Mouse (Mus musculus): Measurements from ENCODE around the gene Eif6. TPM values are rescaled to one million over a fixed set of nuclear protein-coding genes. Genes with fewer than 3 reads are reported as not detected.

The Eif6 gene
- 134 and 136 TPM in 2 replicates for polyA plus RNA-seq (2015; fragmentation: Nextera tagmentation; extraction: Ambion mirVana)

GRCm38 (mm10) chr2:155826630-155827424, at the start of gene Eif6:
TSS of gene Eif6 (minus strand) at chr2:155826925.
- 2% methylated on average over 27 of the region's 27 CpGs for WGBS
- ATAC-seq, result peak; percentile 94
- H3K9me3 ChIP-seq (replicated peaks; ENCODE audit: control insufficient read depth, low read length, poor library complexity, severe bottlenecking), result no peaks in the 10 kb centered on the region

GRCm38 (mm10) chr2:155873636-155874035, 46.9 kb upstream of the Eif6 start:
- Histone ChIP-seq H3K27me3 (ENCODE audit: control insufficient read depth, insufficient read depth, low read depth, low read length) (no peaks in the 10 kb centered on the region), H3K9me3 (replicated peaks; ENCODE audit: control insufficient read depth, low read length, poor library complexity, severe bottlenecking) (no peaks in the 10 kb centered on the region), H3K36me3 (ENCODE audit: control insufficient read depth, insufficient read depth, low read length) (peaks cover 8% of the 10 kb centered on the region), H3K4me2 (ENCODE audit: low read length) (no peak overlapping the region), H3K4me1 (ENCODE audit: control insufficient read depth, insufficient read depth, low read length) (no peaks in the 10 kb centered on the region), H3K27ac (ENCODE audit: low read length) (no peak overlapping the region), H3K9ac (ENCODE audit: low read depth, low read length) (no peak overlapping the region), H3K4me3 (ENCODE audit: low read depth, low read length) (no peak overlapping the region)
- no peak for ATAC-seq
- WGBS, result 86% methylated on average over 6 of the region's 6 CpGs

More at GRCm38 (mm10) chr2:155826630-155827424, at the start of gene Eif6:
- H3K27me3 ChIP-seq (ENCODE audit: control insufficient read depth, insufficient read depth, low read depth, low read length), result no peaks in the 10 kb centered on the region
- H3K36me3 ChIP-seq (ENCODE audit: control insufficient read depth, insufficient read depth, low read length), result peaks cover 9% of the 10 kb centered on the region; the same call in 1 of the 2 replicates
- peak within 1 kb of the TSS; percentile 66 for H3K9ac ChIP-seq (ENCODE audit: low read depth, low read length)
- peak within 1 kb of the TSS; percentile 87 for H3K27ac ChIP-seq (ENCODE audit: low read length)
- H3K4me2 ChIP-seq (ENCODE audit: low read length), result peak within 1 kb of the TSS; percentile 82
- peak within 1 kb of the TSS; percentile 94 for H3K4me3 ChIP-seq (ENCODE audit: low read depth, low read length)
- H3K4me1 ChIP-seq (ENCODE audit: control insufficient read depth, insufficient read depth, low read length), result peaks cover 22% of the 10 kb centered on the region

GRCm38 (mm10) chr2:155872930-155873507, 46.3 kb upstream of the Eif6 start:
- H3K9me3 ChIP-seq (replicated peaks; ENCODE audit: control insufficient read depth, low read length, poor library complexity, severe bottlenecking), result no peaks in the 10 kb centered on the region
- no peak overlapping the region for H3K4me2 ChIP-seq (ENCODE audit: low read length)
- peaks cover 9% of the 10 kb centered on the region for H3K36me3 ChIP-seq (ENCODE audit: control insufficient read depth, insufficient read depth, low read length)
- H3K27me3 ChIP-seq (ENCODE audit: control insufficient read depth, insufficient read depth, low read depth, low read length), result no peaks in the 10 kb centered on the region
- no peak overlapping the region for H3K9ac ChIP-seq (ENCODE audit: low read depth, low read length)
- no peaks in the 10 kb centered on the region for H3K4me1 ChIP-seq (ENCODE audit: control insufficient read depth, insufficient read depth, low read length)
- no peak for ATAC-seq
- WGBS, result 72% methylated on average over 10 of the region's 10 CpGs
- no peak overlapping the region for H3K4me3 ChIP-seq (ENCODE audit: low read depth, low read length)
- H3K27ac ChIP-seq (ENCODE audit: low read length), result no peak overlapping the region

- Histone ChIP-seq H3K36me3 (ENCODE audit: control insufficient read depth, insufficient read depth, low read length) (peaks cover 9% of the 10 kb centered on the region), H3K4me1 (ENCODE audit: control insufficient read depth, insufficient read depth, low read length) (no peaks in the 10 kb centered on the region), H3K4me2 (ENCODE audit: low read length) (no peak overlapping the region), H3K4me3 (ENCODE audit: low read depth, low read length) (no peak overlapping the region), H3K9me3 (replicated peaks; ENCODE audit: control insufficient read depth, low read length, poor library complexity, severe bottlenecking) (no peaks in the 10 kb centered on the region), H3K27me3 (ENCODE audit: control insufficient read depth, insufficient read depth, low read depth, low read length) (no peaks in the 10 kb centered on the region), H3K27ac (ENCODE audit: low read length) (no peak overlapping the region), H3K9ac (ENCODE audit: low read depth, low read length) (no peak overlapping the region)
- ATAC-seq, result no peak
- WGBS, result 78% methylated on average over 8 of the region's 8 CpGs
Measured at GRCm38 (mm10) chr2:155872486-155872885, 45.8 kb upstream of the Eif6 start.

GRCm38 (mm10) chr2:155869772-155870171, 43.0 kb upstream of the Eif6 start:
- no peak for ATAC-seq
- Histone ChIP-seq H3K9ac (ENCODE audit: low read depth, low read length) (no peak overlapping the region), H3K9me3 (replicated peaks; ENCODE audit: control insufficient read depth, low read length, poor library complexity, severe bottlenecking) (no peaks in the 10 kb centered on the region), H3K36me3 (ENCODE audit: control insufficient read depth, insufficient read depth, low read length) (peaks cover 4% of the 10 kb centered on the region; the same call in 1 of the 2 replicates), H3K4me3 (ENCODE audit: low read depth, low read length) (no peak overlapping the region), H3K27me3 (ENCODE audit: control insufficient read depth, insufficient read depth, low read depth, low read length) (no peaks in the 10 kb centered on the region), H3K27ac (ENCODE audit: low read length) (no peak overlapping the region), H3K4me1 (ENCODE audit: control insufficient read depth, insufficient read depth, low read length) (no peaks in the 10 kb centered on the region), H3K4me2 (ENCODE audit: low read length) (no peak overlapping the region)
- 87% methylated on average over 5 of the region's 5 CpGs for WGBS

GRCm38 (mm10) chr2:155868320-155868719, 41.6 kb upstream of the Eif6 start:
- H3K4me3 ChIP-seq (ENCODE audit: low read depth, low read length), result no peak overlapping the region
- 96% methylated on average over 8 of the region's 8 CpGs for WGBS

GRCm38 (mm10) chr2:155863301-155863867, 36.7 kb upstream of the Eif6 start:
- no peaks in the 10 kb centered on the region for H3K9me3 ChIP-seq (replicated peaks; ENCODE audit: control insufficient read depth, low read length, poor library complexity, severe bottlenecking)
- 38% methylated on average over 11 of the region's 11 CpGs for WGBS
- no peak overlapping the region for H3K4me3 ChIP-seq (ENCODE audit: low read depth, low read length)
- H3K27ac ChIP-seq (ENCODE audit: low read length), result peak overlapping the region; percentile 39
- H3K27me3 ChIP-seq (ENCODE audit: control insufficient read depth, insufficient read depth, low read depth, low read length), result no peaks in the 10 kb centered on the region
- peaks cover 11% of the 10 kb centered on the region for H3K4me1 ChIP-seq (ENCODE audit: control insufficient read depth, insufficient read depth, low read length)
- peak; percentile 54 for ATAC-seq
- H3K36me3 ChIP-seq (ENCODE audit: control insufficient read depth, insufficient read depth, low read length), result no peaks in the 10 kb centered on the region
- no peak overlapping the region for H3K9ac ChIP-seq (ENCODE audit: low read depth, low read length)
- peak overlapping the region; percentile 18 for H3K4me2 ChIP-seq (ENCODE audit: low read length)

More at GRCm38 (mm10) chr2:155868320-155868719, 41.6 kb upstream of the Eif6 start:
- Histone ChIP-seq H3K27me3 (ENCODE audit: control insufficient read depth, insufficient read depth, low read depth, low read length) (no peaks in the 10 kb centered on the region), H3K36me3 (ENCODE audit: control insufficient read depth, insufficient read depth, low read length) (peaks cover 4% of the 10 kb centered on the region; the same call in 1 of the 2 replicates), H3K4me1 (ENCODE audit: control insufficient read depth, insufficient read depth, low read length) (peaks cover 6% of the 10 kb centered on the region), H3K9ac (ENCODE audit: low read depth, low read length) (no peak overlapping the region), H3K27ac (ENCODE audit: low read length) (no peak overlapping the region), H3K4me2 (ENCODE audit: low read length) (no peak overlapping the region), H3K9me3 (replicated peaks; ENCODE audit: control insufficient read depth, low read length, poor library complexity, severe bottlenecking) (no peaks in the 10 kb centered on the region)
- no peak for ATAC-seq

GRCm38 (mm10) chr2:155862573-155863300, 36.0 kb upstream of the Eif6 start:
- Histone ChIP-seq H3K36me3 (ENCODE audit: control insufficient read depth, insufficient read depth, low read length) (no peaks in the 10 kb centered on the region), H3K4me2 (ENCODE audit: low read length) (peak overlapping the region; percentile 18), H3K4me1 (ENCODE audit: control insufficient read depth, insufficient read depth, low read length) (peaks cover 11% of the 10 kb centered on the region), H3K27ac (ENCODE audit: low read length) (peak overlapping the region; percentile 40), H3K27me3 (ENCODE audit: control insufficient read depth, insufficient read depth, low read depth, low read length) (no peaks in the 10 kb centered on the region), H3K4me3 (ENCODE audit: low read depth, low read length) (no peak overlapping the region), H3K9ac (ENCODE audit: low read depth, low read length) (no peak overlapping the region), H3K9me3 (replicated peaks; ENCODE audit: control insufficient read depth, low read length, poor library complexity, severe bottlenecking) (no peaks in the 10 kb centered on the region)
- 61% methylated on average over 13 of the region's 13 CpGs for WGBS
- peak; percentile 94 for ATAC-seq
